Mouse (Mus musculus): ENCODE data around the gene Olfr895. TPM values are rescaled to one million over a fixed set of nuclear protein-coding genes. Genes with fewer than 3 reads are reported as not detected.

Gene Olfr895
- polyA plus RNA-seq (2015; fragmentation: Nextera tagmentation; extraction: Ambion mirVana) = not detected in 2 replicates

DNA sequence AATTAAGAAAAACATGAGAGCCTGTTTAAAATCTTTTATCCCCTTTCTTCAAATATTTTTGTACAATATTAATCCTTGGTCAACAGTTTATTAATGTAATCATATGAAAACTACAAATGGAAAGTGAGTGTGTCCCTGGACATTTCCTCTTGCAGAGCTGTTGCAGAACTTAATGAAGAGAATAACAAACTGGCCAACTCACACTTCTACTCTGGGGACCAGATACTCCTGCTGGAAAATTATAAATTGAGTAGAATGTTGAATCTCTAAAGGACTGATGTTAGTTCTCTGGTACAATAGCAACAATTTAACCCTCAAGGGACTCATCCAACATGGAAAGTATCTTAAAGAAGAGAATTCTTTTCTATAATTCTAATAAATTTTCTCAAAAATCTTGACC, at the start of gene Olfr895:
Gene Olfr895 (plus strand): TSS at position 301 of the 400 bp plus-strand sequence.
- Histone ChIP-seq H3K4me1 (replicated peaks) (no peaks in the 10 kb centered on the region), H3K4me2 (no peak within 1 kb of the TSS), H3K36me3 (no peaks in the 10 kb centered on the region), H3K4me3 (no peak within 1 kb of the TSS), H3K9ac (no peak within 1 kb of the TSS), H3K27me3 (no peaks in the 10 kb centered on the region), H3K9me3 (no peaks in the 10 kb centered on the region), H3K27ac (replicated peaks) (no peak within 1 kb of the TSS)
- ATAC-seq (ENCODE audit: low FRiP score, low read depth) = no peak

GRCm38 (mm10) chr9:38252474-38252873, 15.2 kb upstream of the Olfr895 start, which contains the start of gene Olfr143:
Gene Olfr143 (plus strand): TSS chr9:38252774.
- Histone ChIP-seq H3K4me1 (replicated peaks) (no peaks in the 10 kb centered on the region), H3K4me3 (no peak within 1 kb of the TSS), H3K27me3 (no peaks in the 10 kb centered on the region), H3K4me2 (no peak within 1 kb of the TSS), H3K27ac (replicated peaks) (no peak within 1 kb of the TSS), H3K36me3 (no peaks in the 10 kb centered on the region), H3K9me3 (no peaks in the 10 kb centered on the region), H3K9ac (no peak within 1 kb of the TSS)
- ATAC-seq (ENCODE audit: low FRiP score, low read depth) = no peak

DNA sequence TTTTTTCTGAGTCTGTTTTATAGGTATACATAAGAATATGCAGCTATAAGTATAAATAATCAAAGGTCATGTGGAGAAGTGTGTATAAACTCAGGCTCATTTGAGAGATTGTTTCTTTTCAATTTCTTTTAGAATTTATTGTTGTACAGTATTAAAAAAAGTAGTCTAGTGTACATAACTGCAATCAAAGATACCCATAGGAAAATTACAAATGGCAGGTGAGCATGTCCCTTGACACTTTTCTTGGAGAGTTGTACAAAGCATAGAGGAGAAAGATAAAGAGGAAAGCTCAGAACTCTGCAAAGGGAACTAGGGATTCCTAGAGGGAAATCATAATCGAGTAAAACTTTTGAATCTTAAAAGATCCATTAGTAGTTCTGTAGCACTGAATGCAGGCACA, 23.2 kb downstream of the Olfr895 start, which contains the start of gene Olfr896-ps1:
Gene Olfr896-ps1 (plus strand): TSS at position 301 of the 400 bp plus-strand sequence.
- ATAC-seq (ENCODE audit: low FRiP score, low read depth) = no peak
- Histone ChIP-seq H3K27ac (replicated peaks) (no peak within 1 kb of the TSS), H3K9me3 (no peaks in the 10 kb centered on the region), H3K4me3 (no peak within 1 kb of the TSS), H3K27me3 (no peaks in the 10 kb centered on the region), H3K9ac (no peak within 1 kb of the TSS), H3K4me1 (replicated peaks) (no peaks in the 10 kb centered on the region), H3K36me3 (no peaks in the 10 kb centered on the region), H3K4me2 (no peak within 1 kb of the TSS)
- WGBS = 85% methylated on average over 1 of the region's 1 CpGs

Other genes with a start within 250 kb of the Olfr895 start
- gene Olfr883, start 242.0 kb upstream of the Olfr895 start, polyA plus RNA-seq (2015; fragmentation: Nextera tagmentation; extraction: Ambion mirVana) = not detected in 2 replicates
- gene Olfr884, start 221.3 kb upstream of the Olfr895 start, polyA plus RNA-seq (2015; fragmentation: Nextera tagmentation; extraction: Ambion mirVana) = not detected in 2 replicates
- gene Olfr885, start 206.5 kb upstream of the Olfr895 start, polyA plus RNA-seq (2015; fragmentation: Nextera tagmentation; extraction: Ambion mirVana) = not detected in 2 replicates
- gene Olfr887, start 183.8 kb upstream of the Olfr895 start, polyA plus RNA-seq (2015; fragmentation: Nextera tagmentation; extraction: Ambion mirVana) = not detected in 2 replicates
- gene Olfr888, start 159.7 kb upstream of the Olfr895 start, polyA plus RNA-seq (2015; fragmentation: Nextera tagmentation; extraction: Ambion mirVana) = not detected in 2 replicates
- gene Olfr889, start 152.7 kb upstream of the Olfr895 start, polyA plus RNA-seq (2015; fragmentation: Nextera tagmentation; extraction: Ambion mirVana) = 0.10 TPM in 2 replicates
- gene Olfr890, start 125.3 kb upstream of the Olfr895 start, polyA plus RNA-seq (2015; fragmentation: Nextera tagmentation; extraction: Ambion mirVana) = not detected in 2 replicates
- not detected in 2 replicates for gene Olfr891, start 87.0 kb upstream of the Olfr895 start, polyA plus RNA-seq (2015; fragmentation: Nextera tagmentation; extraction: Ambion mirVana)
- not detected in 2 replicates for gene Olfr893, start 59.5 kb upstream of the Olfr895 start, polyA plus RNA-seq (2015; fragmentation: Nextera tagmentation; extraction: Ambion mirVana)
- not detected in 2 replicates for gene Olfr894, start 49.8 kb upstream of the Olfr895 start, polyA plus RNA-seq (2015; fragmentation: Nextera tagmentation; extraction: Ambion mirVana)
- gene Olfr143, start 15.1 kb upstream of the Olfr895 start, polyA plus RNA-seq (2015; fragmentation: Nextera tagmentation; extraction: Ambion mirVana) = not detected in 2 replicates
- gene Olfr896-ps1, start 23.3 kb downstream of the Olfr895 start, polyA plus RNA-seq (2015; fragmentation: Nextera tagmentation; extraction: Ambion mirVana) = not detected in 2 replicates
- not detected in 2 replicates for gene Olfr25, start 61.2 kb downstream of the Olfr895 start, polyA plus RNA-seq (2015; fragmentation: Nextera tagmentation; extraction: Ambion mirVana)
- not detected in 2 replicates for gene Olfr898, start 80.6 kb downstream of the Olfr895 start, polyA plus RNA-seq (2015; fragmentation: Nextera tagmentation; extraction: Ambion mirVana)
- not detected in 2 replicates for gene Olfr250, start 99.0 kb downstream of the Olfr895 start, polyA plus RNA-seq (2015; fragmentation: Nextera tagmentation; extraction: Ambion mirVana)
- not detected in 2 replicates for gene Olfr251, start 109.2 kb downstream of the Olfr895 start, polyA plus RNA-seq (2015; fragmentation: Nextera tagmentation; extraction: Ambion mirVana)
- not detected in 2 replicates for gene Olfr147, start 133.8 kb downstream of the Olfr895 start, polyA plus RNA-seq (2015; fragmentation: Nextera tagmentation; extraction: Ambion mirVana)
- not detected in 2 replicates for gene Olfr901, start 161.6 kb downstream of the Olfr895 start, polyA plus RNA-seq (2015; fragmentation: Nextera tagmentation; extraction: Ambion mirVana)
- not detected in 2 replicates for gene Olfr902, start 179.8 kb downstream of the Olfr895 start, polyA plus RNA-seq (2015; fragmentation: Nextera tagmentation; extraction: Ambion mirVana)
- gene Olfr904, start 195.3 kb downstream of the Olfr895 start, polyA plus RNA-seq (2015; fragmentation: Nextera tagmentation; extraction: Ambion mirVana) = not detected in 2 replicates
- not detected in 2 replicates for gene Olfr905, start 203.3 kb downstream of the Olfr895 start, polyA plus RNA-seq (2015; fragmentation: Nextera tagmentation; extraction: Ambion mirVana)
- not detected in 2 replicates for gene Olfr906, start 219.2 kb downstream of the Olfr895 start, polyA plus RNA-seq (2015; fragmentation: Nextera tagmentation; extraction: Ambion mirVana)
- gene Olfr907, start 227.9 kb downstream of the Olfr895 start, polyA plus RNA-seq (2015; fragmentation: Nextera tagmentation; extraction: Ambion mirVana) = not detected in 2 replicates